Mouse (Mus musculus): ENCODE measurements around the gene Gpr83.

DNA sequence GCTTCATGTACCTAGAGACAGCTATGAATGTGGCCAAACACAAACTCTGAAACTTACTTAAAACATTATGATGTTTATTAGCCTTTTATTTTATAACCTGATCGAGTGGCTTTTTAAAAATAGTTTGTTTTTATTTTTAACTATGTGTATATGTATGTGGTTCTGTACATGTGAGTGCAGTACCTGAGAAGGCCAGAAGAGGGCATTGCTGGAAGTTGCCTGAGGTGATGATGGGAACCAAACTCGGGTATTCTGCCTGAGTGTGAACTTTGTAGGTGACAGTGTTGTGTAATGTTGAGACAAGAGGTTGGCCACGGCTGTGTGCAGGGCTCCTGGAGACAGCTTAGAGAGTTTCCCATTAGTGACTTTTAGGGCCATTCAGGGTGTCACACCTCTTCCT lies 34.6 kb downstream of the Gpr83 start:
- no peak for TF ChIP-seq MAX (IDR thresholded peaks at IDR 0.05; ENCODE audit: low read depth)
- TF ChIP-seq E2F4 (IDR thresholded peaks at IDR 0.05; ENCODE audit: insufficient read depth): no peak
